Mouse (Mus musculus): ENCODE data around the gene Hunk.

DNA sequence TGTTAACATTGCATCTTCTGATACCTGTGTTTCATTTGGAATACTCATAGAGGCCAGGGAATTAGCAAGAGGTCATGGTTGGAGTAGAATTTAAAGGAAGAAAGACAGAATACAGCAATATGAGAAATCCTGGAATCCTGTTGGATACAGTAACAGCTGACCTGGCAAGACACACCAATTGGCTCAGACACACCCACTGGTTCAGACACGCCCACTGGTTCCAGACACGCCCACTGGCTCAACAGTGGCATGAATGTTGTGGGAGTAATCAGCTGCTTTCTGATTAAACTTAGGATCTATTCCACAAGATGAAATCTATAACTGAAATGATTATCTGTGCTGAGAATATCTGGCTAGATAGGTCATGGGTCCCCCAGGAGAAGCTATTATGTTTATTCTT lies 155.4 kb downstream of the Hunk start:
- TF ChIP-seq GATA1 (IDR thresholded peaks at IDR 0.05; ENCODE audit: borderline replicate concordance, low read length) (no peak), FLI1 (IDR thresholded peaks at IDR 0.05; ENCODE audit: low read length) (no peak)
